Mouse (Mus musculus) kidney, adult 2 months (tissue): ENCODE measurements around the gene Nfam1.

Source experiments
- CTCF ChIP-seq: fragments of 200-500 bp; conservative IDR thresholded peaks from 2 replicates; pipeline ENCODE4 v1.5.1; 2011; ENCODE audit warnings: low read depth, mild to moderate bottlenecking, control low read depth, low read length, moderate library complexity, mixed read lengths; ENCODE audit not compliant: insufficient read depth, insufficient read length
- POLR2A ChIP-seq: fragments of 200-500 bp; IDR thresholded peaks from one replicate; pipeline ENCODE4 v1.6.1; 2011; ENCODE audit warnings: low read depth, low read length, control low read depth

DNA sequence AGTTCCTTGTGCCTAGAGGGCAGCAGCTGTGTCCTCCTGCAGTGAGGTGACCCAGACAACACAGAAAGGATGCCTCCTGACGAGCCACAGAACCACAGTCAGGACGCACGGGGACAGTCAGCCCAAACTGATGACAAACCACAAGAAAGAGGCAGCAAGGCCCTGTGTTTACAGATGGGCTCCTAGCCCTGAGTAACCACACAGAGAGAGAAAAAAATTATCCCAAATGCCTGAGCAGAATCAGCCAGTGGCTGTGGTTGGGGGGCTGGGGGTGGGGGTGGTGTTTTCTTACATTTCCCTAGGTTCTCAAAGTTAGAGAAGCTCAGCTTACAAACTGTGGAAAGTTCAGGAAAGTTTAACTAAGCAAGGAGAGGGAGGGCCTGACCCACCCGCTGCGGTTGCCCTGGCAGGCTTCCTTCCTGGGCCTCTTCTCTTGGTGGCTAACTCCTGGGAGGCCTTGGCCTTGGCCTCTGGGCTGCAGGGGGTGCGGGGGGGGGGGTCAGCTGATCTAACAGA is 63.8 kb downstream of the Nfam1 start:
- TF ChIP-seq CTCF (no peak), POLR2A (no peak)
